Mouse (Mus musculus) left cerebral cortex, postnatal 36 days (tissue): Measurements from ENCODE around the gene Entpd5. TPM values are rescaled to one million over a fixed set of nuclear protein-coding genes. Genes with fewer than 3 reads are reported as not detected.

ENCODE experiments used
- DNase-seq, 2 experiments: peaks; one replicate each; pipeline ENCODE4 v3.0.0; 2021 to 2022; ENCODE audit warnings: low spot score in 2 of 2, mixed read lengths in 1 of 2
- intact Hi-C: fragments of 180-260 bp; cut with DNase I; formaldehyde crosslinking; loops from one replicate; pipeline ENCODE4 v1.15.1; 2025
- total RNA-seq, 2 experiments: library from RNA; stranded (reverse); gene quantifications; 2 replicates each; pipeline ENCODE4 v1.2.3; 2021

Gene Entpd5
- total RNA-seq, 2 experiments from 2014 or later, result 24.0 to 25.4 TPM

- intact Hi-C loops, result no loop called here
- DNase-seq, result no peak
Observed at GRCm38 (mm10) chr12:84400653-84401052, 8.2 kb downstream of the Entpd5 start.

GRCm38 (mm10) chr12:84400068-84400467 lies 8.8 kb downstream of the Entpd5 start:
- intact Hi-C loops, result no loop called here
- DNase-seq, result no peak

- no peak for DNase-seq
- intact Hi-C loops, result no loop called here
Observed at GRCm38 (mm10) chr12:84399663-84400062, 9.2 kb downstream of the Entpd5 start.

- DNase-seq, result no peak
- intact Hi-C loops, result no loop called here
Observed at GRCm38 (mm10) chr12:84399135-84399534, 9.7 kb downstream of the Entpd5 start.

- DNase-seq, result no peak
- intact Hi-C loops, result no loop called here
Observed at GRCm38 (mm10) chr12:84398629-84399028, 10.2 kb downstream of the Entpd5 start.

- no peak for DNase-seq
- intact Hi-C loops, result no loop called here
Observed at GRCm38 (mm10) chr12:84397685-84398084, 11.1 kb downstream of the Entpd5 start.

- intact Hi-C loops, result no loop called here
- no peak for DNase-seq
Observed at GRCm38 (mm10) chr12:84396947-84397679, 11.7 kb downstream of the Entpd5 start.

- DNase-seq, result no peak
- intact Hi-C loops, result no loop called here
Observed at GRCm38 (mm10) chr12:84393847-84394246, 15.0 kb downstream of the Entpd5 start.

- intact Hi-C loops, result no loop called here
Observed at GRCm38 (mm10) chr12:84392681-84393080, 16.1 kb downstream of the Entpd5 start.

GRCm38 (mm10) chr12:84390336-84390735 lies 18.5 kb downstream of the Entpd5 start:
- DNase-seq, result no peak
- intact Hi-C loops, result no loop called here

More at GRCm38 (mm10) chr12:84392681-84393080, 16.1 kb downstream of the Entpd5 start:
- DNase-seq, result no peak

GRCm38 (mm10) chr12:84388774-84389400 lies 19.9 kb downstream of the Entpd5 start:
- intact Hi-C loops, result no loop called here
- DNase-seq, result no peak

- intact Hi-C loops, result no loop called here
- DNase-seq, result no peak
Observed at GRCm38 (mm10) chr12:84388097-84388496, 20.7 kb downstream of the Entpd5 start.

- no peak for DNase-seq
- intact Hi-C loops, result no loop called here
Observed at GRCm38 (mm10) chr12:84385408-84385807, 23.4 kb downstream of the Entpd5 start.

- no peak for DNase-seq
- intact Hi-C loops, result no loop called here
Observed at GRCm38 (mm10) chr12:84384644-84385081, 24.2 kb downstream of the Entpd5 start.

GRCm38 (mm10) chr12:84382369-84382768 lies 26.5 kb downstream of the Entpd5 start:
- no peak for DNase-seq
- intact Hi-C loops, result no loop called here

- DNase-seq, result no peak
- intact Hi-C loops, result no loop called here
Observed at GRCm38 (mm10) chr12:84373831-84374481, 34.9 kb downstream of the Entpd5 start.

- no peak for DNase-seq
- intact Hi-C loops, result no loop called here
Observed at GRCm38 (mm10) chr12:84371647-84372046, 37.2 kb downstream of the Entpd5 start.

- no peak for DNase-seq
- intact Hi-C loops, result no loop called here
Observed at GRCm38 (mm10) chr12:84366971-84367370, 41.9 kb downstream of the Entpd5 start.

- no peak for DNase-seq
- intact Hi-C loops, result no loop called here
Observed at GRCm38 (mm10) chr12:84365137-84365536, 43.7 kb downstream of the Entpd5 start.

- intact Hi-C loops, result no loop called here
- no peak for DNase-seq
Observed at GRCm38 (mm10) chr12:84364291-84364690, 44.5 kb downstream of the Entpd5 start.

- DNase-seq, result no peak
- intact Hi-C loops, result no loop called here
Observed at GRCm38 (mm10) chr12:84362872-84363271, 46.0 kb downstream of the Entpd5 start.
